Mouse (Mus musculus): ENCODE measurements around the gene Sec11a. TPM values are rescaled to one million over a fixed set of nuclear protein-coding genes. Genes with fewer than 3 reads are reported as not detected.

The Sec11a gene
- polyA plus RNA-seq, 1 experiment: 177 TPM

DNA sequence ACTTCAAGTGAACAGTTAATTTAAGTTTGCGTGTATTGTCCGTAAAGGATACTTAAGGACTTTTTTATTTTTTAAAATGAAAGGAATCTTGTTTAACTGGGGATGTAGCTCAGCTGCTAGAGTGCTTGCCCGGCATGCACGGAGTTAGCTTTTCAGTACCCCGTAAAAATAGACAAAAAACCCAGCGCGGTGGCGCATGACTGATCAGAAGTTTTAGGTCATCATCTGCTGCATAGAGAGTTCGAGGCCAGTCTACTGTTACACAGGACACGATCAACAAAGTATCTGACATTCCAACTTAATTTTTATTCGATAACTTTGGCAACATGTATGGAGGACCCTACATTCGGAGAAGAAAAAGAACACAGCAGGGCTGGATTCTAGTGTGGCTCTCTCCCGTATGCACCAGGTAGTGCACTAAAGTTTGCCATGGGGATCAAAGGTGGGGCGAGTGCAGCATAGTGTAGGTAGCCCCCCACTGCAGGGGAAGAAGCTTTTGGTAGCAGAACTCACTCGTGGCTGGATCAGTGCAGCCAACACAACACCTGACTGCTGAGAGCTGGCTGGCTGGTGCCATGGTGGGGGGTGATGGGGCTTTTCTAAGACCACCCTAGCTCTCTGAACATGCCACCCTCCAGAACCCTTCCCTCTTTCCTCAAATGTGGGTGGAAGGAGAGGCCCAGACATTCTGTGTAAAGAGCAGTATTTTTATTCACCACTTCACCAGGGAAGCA, 45.9 kb downstream of the Sec11a start:
- peak overlapping the region; percentile 74 for H3K27ac ChIP-seq (ENCODE audit: insufficient read depth, low read length)
- peak overlapping the region; percentile 59 for H3K4me3 ChIP-seq (ENCODE audit: insufficient read depth, low read length)
- peaks cover 4% of the 10 kb centered on the region; the same call in 1 of the 2 replicates for H3K4me1 ChIP-seq (ENCODE audit: control insufficient read depth, insufficient read depth, low read length)
- TF ChIP-seq CTCF (IDR thresholded peaks at IDR 0.05; ENCODE audit: borderline replicate concordance, insufficient read depth, low read length) (no peak), POLR2A (IDR thresholded peaks at IDR 0.05; ENCODE audit: low read depth, low read length) (no peak)

DNA sequence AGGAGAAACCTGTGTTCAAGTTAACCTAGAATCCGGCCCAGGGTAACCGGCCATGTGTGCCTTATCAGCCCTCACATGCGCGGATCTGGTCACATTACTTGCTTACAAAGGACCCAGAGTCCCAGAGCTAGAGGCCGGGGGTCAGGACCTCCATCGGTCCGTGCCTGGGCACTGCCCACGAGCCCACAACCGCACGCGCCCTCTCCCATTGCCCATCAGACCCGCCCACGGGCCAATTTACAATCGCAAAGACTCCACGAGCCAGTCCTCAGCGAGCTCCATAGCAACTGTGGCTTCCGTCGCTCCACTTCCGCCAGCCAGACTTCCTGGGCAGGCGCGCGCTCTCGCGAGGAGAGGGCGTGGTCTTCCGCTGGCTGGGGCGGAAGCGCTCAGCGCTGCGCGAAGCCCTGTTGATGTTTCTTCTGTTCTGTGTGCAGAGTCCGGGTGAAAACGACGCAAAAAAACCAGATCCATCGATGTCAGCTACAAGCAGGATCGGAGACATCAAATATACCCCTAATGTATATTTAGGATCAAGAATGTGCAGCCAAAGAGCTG, 46.6 kb downstream of the Sec11a start, which contains the start of gene Wdr73:
Wdr73 (minus strand) TSS at position 326 of the 558 bp plus-strand sequence.
- H3K27ac ChIP-seq (ENCODE audit: insufficient read depth, low read length): peak within 1 kb of the TSS; percentile 74
- no peak for TF ChIP-seq CTCF (IDR thresholded peaks at IDR 0.05; ENCODE audit: borderline replicate concordance, insufficient read depth, low read length)
- TF ChIP-seq POLR2A (IDR thresholded peaks at IDR 0.05; ENCODE audit: low read depth, low read length): peak; percentile 95
- H3K4me1 ChIP-seq (ENCODE audit: control insufficient read depth, insufficient read depth, low read length): peaks cover 4% of the 10 kb centered on the region; the same call in 1 of the 2 replicates
- peak within 1 kb of the TSS; percentile 85 for H3K4me3 ChIP-seq (ENCODE audit: insufficient read depth, low read length)

DNA sequence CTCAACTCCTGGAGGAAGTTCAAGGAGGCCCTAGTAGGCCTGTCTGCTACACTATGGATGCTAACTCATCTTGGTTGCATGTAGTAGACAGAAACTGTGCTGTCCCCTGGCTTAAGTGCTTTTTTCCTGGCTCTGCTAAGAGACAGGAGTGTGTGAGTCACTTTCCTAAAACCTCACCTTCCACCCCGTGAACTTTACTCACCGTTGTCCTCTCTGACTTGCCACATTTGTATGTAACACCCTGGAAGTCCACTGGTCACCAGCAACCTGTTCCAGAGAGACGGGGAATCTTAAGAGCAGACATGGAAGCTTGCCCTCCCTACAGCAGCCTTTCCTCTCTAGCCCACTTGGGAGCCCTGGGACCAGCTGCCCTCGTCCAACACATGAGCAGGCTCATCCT, 49.9 kb downstream of the Sec11a start:
- H3K4me1 ChIP-seq (ENCODE audit: control insufficient read depth, insufficient read depth, low read length): peaks cover 4% of the 10 kb centered on the region; the same call in 1 of the 2 replicates
- TF ChIP-seq CTCF (IDR thresholded peaks at IDR 0.05; ENCODE audit: borderline replicate concordance, insufficient read depth, low read length): no peak
- no peak for TF ChIP-seq POLR2A (IDR thresholded peaks at IDR 0.05; ENCODE audit: low read depth, low read length)
- H3K4me3 ChIP-seq (ENCODE audit: insufficient read depth, low read length): no peak overlapping the region
- H3K27ac ChIP-seq (ENCODE audit: insufficient read depth, low read length): no peak overlapping the region

DNA sequence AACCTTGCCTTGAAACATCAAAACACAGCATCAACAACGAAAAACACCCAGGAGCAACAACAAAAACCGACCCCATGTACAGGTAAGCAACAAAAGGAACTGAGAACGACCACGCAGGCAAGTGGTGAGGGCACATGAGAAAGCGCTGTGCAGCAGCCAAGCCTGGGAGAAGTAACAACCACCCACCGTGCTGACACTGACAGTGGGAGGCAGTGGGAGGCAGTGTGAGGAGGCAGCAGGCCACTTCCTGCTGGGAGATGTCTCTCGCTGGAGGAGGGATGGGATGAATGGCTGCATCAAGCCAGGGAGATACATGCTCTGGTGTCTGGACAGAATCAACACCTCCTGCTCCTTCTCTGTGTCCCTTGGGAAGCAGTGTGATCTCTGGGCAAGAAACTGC, 50.4 kb downstream of the Sec11a start:
- Histone ChIP-seq H3K27ac (ENCODE audit: insufficient read depth, low read length) (no peak overlapping the region), H3K4me3 (ENCODE audit: insufficient read depth, low read length) (no peak overlapping the region), H3K4me1 (ENCODE audit: control insufficient read depth, insufficient read depth, low read length) (peaks cover 4% of the 10 kb centered on the region; the same call in 1 of the 2 replicates)
- TF ChIP-seq CTCF (IDR thresholded peaks at IDR 0.05; ENCODE audit: borderline replicate concordance, insufficient read depth, low read length): no peak
- no peak for TF ChIP-seq POLR2A (IDR thresholded peaks at IDR 0.05; ENCODE audit: low read depth, low read length)

- Histone ChIP-seq H3K4me1 (ENCODE audit: control insufficient read depth, insufficient read depth, low read length) (no peaks in the 10 kb centered on the region), H3K4me3 (ENCODE audit: insufficient read depth, low read length) (no peak overlapping the region), H3K27ac (ENCODE audit: insufficient read depth, low read length) (no peak overlapping the region)
- TF ChIP-seq POLR2A (IDR thresholded peaks at IDR 0.05; ENCODE audit: low read depth, low read length) (no peak), CTCF (IDR thresholded peaks at IDR 0.05; ENCODE audit: borderline replicate concordance, insufficient read depth, low read length) (no peak)
Observed at GRCm38 (mm10) chr7:80894815-80895519, 52.6 kb downstream of the Sec11a start.

DNA sequence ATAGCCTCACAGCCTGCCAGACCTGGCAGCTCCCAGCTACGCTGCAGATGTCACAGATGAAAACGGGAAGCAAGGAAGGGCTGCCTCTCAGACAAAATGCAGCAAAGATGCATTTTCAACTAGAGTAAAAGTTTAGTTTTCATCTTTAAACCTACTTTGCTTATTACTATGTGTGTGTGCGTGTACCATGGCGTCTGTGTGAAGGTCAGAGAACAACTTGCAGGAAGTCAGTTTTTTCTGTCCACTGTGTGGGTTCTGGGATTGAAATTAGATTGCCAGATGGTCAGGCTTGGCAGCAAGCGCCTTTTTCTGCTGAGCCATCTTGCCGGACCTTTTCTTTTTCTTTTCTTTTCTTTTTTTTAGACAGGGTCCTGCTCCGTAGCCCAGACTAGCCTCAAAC, 53.4 kb downstream of the Sec11a start:
- H3K4me3 ChIP-seq (ENCODE audit: insufficient read depth, low read length): no peak overlapping the region
- TF ChIP-seq POLR2A (IDR thresholded peaks at IDR 0.05; ENCODE audit: low read depth, low read length): no peak
- no peak for TF ChIP-seq CTCF (IDR thresholded peaks at IDR 0.05; ENCODE audit: borderline replicate concordance, insufficient read depth, low read length)
- H3K4me1 ChIP-seq (ENCODE audit: control insufficient read depth, insufficient read depth, low read length): no peaks in the 10 kb centered on the region
- H3K27ac ChIP-seq (ENCODE audit: insufficient read depth, low read length): no peak overlapping the region

DNA sequence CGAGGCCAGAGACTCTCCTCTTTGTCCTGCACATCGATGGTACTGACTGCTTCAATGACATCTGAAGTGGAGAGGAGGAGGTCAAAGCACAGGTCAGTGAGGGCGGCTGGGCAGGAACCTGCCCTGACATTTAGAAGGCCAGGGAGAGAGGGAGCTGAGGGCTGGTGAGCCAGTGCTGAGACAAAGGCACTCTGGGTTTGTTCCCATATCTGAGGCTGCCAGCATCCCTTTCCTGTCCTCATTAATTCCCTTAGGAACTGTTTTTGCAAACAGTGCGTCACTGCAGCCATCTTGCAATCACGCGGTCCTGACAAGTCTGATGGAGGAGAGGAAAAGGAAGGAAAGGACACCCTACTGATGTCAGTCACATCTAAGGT, 53.8 kb downstream of the Sec11a start:
- H3K4me3 ChIP-seq (ENCODE audit: insufficient read depth, low read length): no peak overlapping the region
- no peak overlapping the region for H3K27ac ChIP-seq (ENCODE audit: insufficient read depth, low read length)
- TF ChIP-seq POLR2A (IDR thresholded peaks at IDR 0.05; ENCODE audit: low read depth, low read length): no peak
- no peak for TF ChIP-seq CTCF (IDR thresholded peaks at IDR 0.05; ENCODE audit: borderline replicate concordance, insufficient read depth, low read length)
- no peaks in the 10 kb centered on the region for H3K4me1 ChIP-seq (ENCODE audit: control insufficient read depth, insufficient read depth, low read length)

DNA sequence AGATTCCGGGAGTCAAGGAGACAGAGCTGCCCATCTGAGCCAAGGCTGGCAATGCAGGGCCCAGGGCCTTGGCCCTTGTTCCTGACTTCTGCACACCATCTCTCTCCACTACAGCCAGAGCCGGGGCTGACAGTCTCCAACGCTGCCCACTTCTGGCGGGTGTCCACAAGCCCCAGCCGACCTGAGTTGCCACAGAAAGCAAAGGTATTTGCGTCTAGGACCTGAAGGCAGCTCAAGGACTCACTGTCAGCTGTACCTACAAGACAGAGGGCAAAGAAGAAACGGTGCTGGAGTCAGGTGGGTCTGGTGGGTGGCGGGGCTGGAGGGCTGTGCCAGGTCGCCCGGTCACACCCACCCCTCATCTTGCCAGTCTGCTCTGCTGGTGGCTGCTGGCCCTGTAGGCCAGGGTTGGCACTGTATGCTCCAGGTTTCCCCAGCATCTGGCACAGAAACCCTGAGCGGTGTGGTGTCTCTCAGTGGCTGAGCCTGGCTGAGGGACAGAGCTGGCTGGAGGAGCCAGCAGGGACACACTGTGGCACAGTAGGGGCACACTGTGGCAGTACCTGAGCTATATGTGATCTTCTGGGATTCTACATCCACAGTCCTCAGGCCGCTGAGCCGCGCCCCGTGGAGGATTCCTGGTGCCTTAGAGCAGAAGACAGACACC, 54.4 kb downstream of the Sec11a start:
- no peak overlapping the region for H3K27ac ChIP-seq (ENCODE audit: insufficient read depth, low read length)
- no peaks in the 10 kb centered on the region for H3K4me1 ChIP-seq (ENCODE audit: control insufficient read depth, insufficient read depth, low read length)
- no peak overlapping the region for H3K4me3 ChIP-seq (ENCODE audit: insufficient read depth, low read length)
- no peak for TF ChIP-seq POLR2A (IDR thresholded peaks at IDR 0.05; ENCODE audit: low read depth, low read length)
- TF ChIP-seq CTCF (IDR thresholded peaks at IDR 0.05; ENCODE audit: borderline replicate concordance, insufficient read depth, low read length): no peak

DNA sequence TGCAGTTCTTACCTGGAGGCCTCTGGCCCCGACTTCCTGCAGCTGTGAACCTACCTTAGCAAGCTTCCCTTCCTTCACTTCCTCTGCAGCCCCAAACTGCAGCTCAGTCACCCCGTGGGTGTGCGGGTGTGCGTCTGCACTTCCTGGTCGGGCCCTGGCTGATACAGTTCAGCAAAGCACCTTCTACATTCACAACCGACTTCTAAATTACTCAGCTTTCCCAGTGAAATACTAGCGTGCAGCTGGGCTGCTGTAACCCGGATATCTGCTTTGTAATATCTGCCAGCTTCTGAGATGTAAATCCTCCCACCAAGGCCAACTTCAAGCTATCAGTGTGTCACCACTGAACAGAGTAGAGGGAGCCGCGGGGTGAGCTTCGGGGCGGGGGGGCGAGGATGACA, 57.7 kb downstream of the Sec11a start:
- TF ChIP-seq CTCF (IDR thresholded peaks at IDR 0.05; ENCODE audit: borderline replicate concordance, insufficient read depth, low read length) (no peak), POLR2A (IDR thresholded peaks at IDR 0.05; ENCODE audit: low read depth, low read length) (no peak)
- Histone ChIP-seq H3K4me3 (ENCODE audit: insufficient read depth, low read length) (no peak overlapping the region), H3K27ac (ENCODE audit: insufficient read depth, low read length) (no peak overlapping the region), H3K4me1 (ENCODE audit: control insufficient read depth, insufficient read depth, low read length) (no peaks in the 10 kb centered on the region)
